18 mouse cellular contexts compared by ENCODE assay signal in the genomic region with DNA sequence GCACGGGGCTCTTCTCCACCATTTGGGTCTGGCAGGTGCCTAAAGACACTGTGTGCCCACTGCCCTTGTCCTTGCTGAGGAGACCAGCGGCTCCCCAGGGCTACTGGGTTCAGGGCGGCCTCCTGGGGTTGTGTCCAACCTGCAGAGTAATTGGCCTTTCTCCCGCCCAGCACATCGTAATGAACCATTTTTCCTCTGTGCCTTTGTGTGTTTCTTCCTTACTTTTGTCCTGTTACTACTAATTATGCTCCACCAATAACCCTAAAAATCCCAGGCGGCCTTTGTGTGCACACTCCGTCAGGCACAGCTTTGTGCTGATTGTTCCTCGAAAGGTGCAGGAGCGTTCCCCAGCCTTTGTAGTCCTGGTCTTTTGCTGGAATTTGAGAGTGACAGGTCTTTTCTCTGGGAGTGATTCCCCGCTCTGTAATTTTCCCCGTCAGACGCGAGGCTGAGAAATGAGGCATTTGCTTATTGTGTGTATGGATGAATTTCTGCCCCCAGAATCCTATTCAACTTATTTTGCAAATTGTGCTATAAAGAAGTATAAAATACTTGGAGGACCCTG.
A peak's percentile ranks its signal among the peaks of the same experiment; 100 is the strongest.
DNase-seq lines count a peak whose midpoint lies in the region; ATAC-seq lines count a peak whose summit lies in the region.
"Had no signal": no experiment of that assay in that cellular context is flagged by ENCODE, and none has a peak within 500 bp of the region (broad histone marks: within the 10 kb centered on the region; RNA-seq: fewer than 3 reads in every experiment).

No protein-coding gene starts in this region.

- H3K4me3 ChIP-seq in forebrain, embryonic 12.5 days (replicated peaks): 0 out of 2 replicates have a peak overlapping the region, but pooled peaks have one; percentile 1
- H3K4me3 ChIP-seq in hindbrain, embryonic 10.5 days: peak overlapping the region; percentile 11
- H3K4me3 ChIP-seq in midbrain, embryonic 11.5 days (ENCODE audit: low read depth, low read length): no peak overlapping the region
- H3K4me3 ChIP-seq in neural tube, embryonic 15.5 days (replicated peaks): no peak overlapping the region
- H3K4me3 ChIP-seq: erythroblast, embryonic 14.5 days; kidney, embryonic 15.5 days had no signal

- peaks cover 92% of the 10 kb centered on the region for H3K4me1 ChIP-seq in forebrain, embryonic 12.5 days
- peaks cover 78% of the 10 kb centered on the region for H3K4me1 ChIP-seq in hindbrain, embryonic 10.5 days (replicated peaks)
- peaks cover 62% of the 10 kb centered on the region for H3K4me1 ChIP-seq in midbrain, embryonic 11.5 days (ENCODE audit: control insufficient read depth, insufficient read depth, low read length)
- peaks cover 46% of the 10 kb centered on the region for H3K4me1 ChIP-seq in neural tube, embryonic 15.5 days

- H3K36me3 ChIP-seq in forebrain, embryonic 12.5 days (replicated peaks): no peaks in the 10 kb centered on the region; the same call in 1 of the 2 replicates
- H3K36me3 ChIP-seq in hindbrain, embryonic 10.5 days: peaks cover 69% of the 10 kb centered on the region
- peaks cover 9% of the 10 kb centered on the region; the same call in 1 of the 2 replicates for H3K36me3 ChIP-seq in midbrain, embryonic 11.5 days (ENCODE audit: control insufficient read depth, insufficient read depth, low read length)
- H3K36me3 ChIP-seq in neural tube, embryonic 15.5 days: no peaks in the 10 kb centered on the region
- H3K36me3 ChIP-seq: G1E; kidney, embryonic 15.5 days had no signal

- peak; percentile 31 for DNase-seq in hindbrain, embryonic 10.5 days (ENCODE audit: low spot score)
- DNase-seq in midbrain, embryonic 11.5 days (ENCODE audit: low spot score, missing footprints): no peak
- DNase-seq in left cerebral cortex, postnatal 4 days: no peak
- DNase-seq in kidney, adult 8-10 months: no peak
- DNase-seq: adrenal gland, postnatal 10 days; cerebellum, adult 9-11 months; heart, adult 18-20 months; liver; lung, adult 18-20 months; lung, postnatal 4 days; right cerebral cortex, postnatal 4 days; thymus, adult 2 months had no signal

- H3K9me3 ChIP-seq in forebrain, embryonic 12.5 days: no peaks in the 10 kb centered on the region
- H3K9me3 ChIP-seq in hindbrain, embryonic 10.5 days: no peaks in the 10 kb centered on the region
- H3K9me3 ChIP-seq in midbrain, embryonic 11.5 days (ENCODE audit: control insufficient read depth, low read length): no peaks in the 10 kb centered on the region
- H3K9me3 ChIP-seq in neural tube, embryonic 15.5 days (replicated peaks): no peaks in the 10 kb centered on the region
- H3K9me3 ChIP-seq: kidney, embryonic 15.5 days had no signal

- peak overlapping the region; percentile 22; the same call in 1 of the 2 replicates for H3K9ac ChIP-seq in forebrain, embryonic 12.5 days
- peak overlapping the region; percentile 56 for H3K9ac ChIP-seq in midbrain, embryonic 11.5 days (ENCODE audit: low read length)
- no peak overlapping the region for H3K9ac ChIP-seq in neural tube, embryonic 15.5 days (replicated peaks)
- H3K9ac ChIP-seq: kidney, embryonic 15.5 days had no signal

- peak overlapping the region; percentile 34 for H3K4me2 ChIP-seq in forebrain, embryonic 12.5 days
- H3K4me2 ChIP-seq in midbrain, embryonic 11.5 days: peak overlapping the region; percentile 26; the same call in 1 of the 2 replicates
- no peak overlapping the region for H3K4me2 ChIP-seq in neural tube, embryonic 15.5 days
- H3K4me2 ChIP-seq: kidney, embryonic 15.5 days had no signal

- H3K27me3 ChIP-seq in forebrain, embryonic 12.5 days: peaks cover 20% of the 10 kb centered on the region
- H3K27me3 ChIP-seq in hindbrain, embryonic 10.5 days (ENCODE audit: insufficient read depth, poor library complexity, severe bottlenecking): 0 out of 2 replicates have a peak, but pooled peaks cover 4% of the 10 kb centered on the region
- no peaks in the 10 kb centered on the region for H3K27me3 ChIP-seq in midbrain, embryonic 11.5 days (ENCODE audit: control insufficient read depth, insufficient read depth, low read length)
- no peaks in the 10 kb centered on the region for H3K27me3 ChIP-seq in neural tube, embryonic 15.5 days (replicated peaks)

- peak; percentile 12; the same call in 1 of the 2 replicates for ATAC-seq in forebrain, embryonic 12.5 days (ENCODE audit: low FRiP score)
- no peak for ATAC-seq in midbrain, embryonic 11.5 days (ENCODE audit: low FRiP score)
- ATAC-seq in neural tube, embryonic 15.5 days (ENCODE audit: low FRiP score): no peak
- ATAC-seq in activated CD4-positive, CD25-positive, alpha-beta regulatory T cell, adult 4 months: no peak

- H3K27ac ChIP-seq in forebrain, embryonic 12.5 days: peak overlapping the region; percentile 92
- peak overlapping the region; percentile 91 for H3K27ac ChIP-seq in hindbrain, embryonic 10.5 days
- peak overlapping the region; percentile 97 for H3K27ac ChIP-seq in midbrain, embryonic 11.5 days (ENCODE audit: low read depth, low read length)
- H3K27ac ChIP-seq in neural tube, embryonic 15.5 days (replicated peaks): 0 out of 2 replicates have a peak overlapping the region, but pooled peaks have one; percentile 9
- H3K27ac ChIP-seq: kidney, embryonic 15.5 days had no signal

- WGBS in forebrain, embryonic 12.5 days: 9% methylated on average over 13 of the region's 13 CpGs
- WGBS in hindbrain, embryonic 10.5 days: 36% methylated on average over 13 of the region's 13 CpGs
- WGBS in midbrain, embryonic 11.5 days: 23% methylated on average over 13 of the region's 13 CpGs
- 25% methylated on average over 13 of the region's 13 CpGs for WGBS in neural tube, embryonic 15.5 days

- intact Hi-C loops in left cerebral cortex, postnatal 4 days (cut with DNase I): no loop called here

Comparison
In these comparisons a context has a peak if more than half of its experiments do, and no peak if none do; other contexts are left out.
1. H3K27ac ChIP-seq: peak in every context shown above with its lines; median percentile 97 in midbrain, embryonic 11.5 days; 92 in forebrain, embryonic 12.5 days; 91 in hindbrain, embryonic 10.5 days; 9 in neural tube, embryonic 15.5 days.
2. H3K4me3 ChIP-seq: peak in forebrain, embryonic 12.5 days (single experiment) and hindbrain, embryonic 10.5 days (single experiment); none in midbrain, embryonic 11.5 days (single experiment) and neural tube, embryonic 15.5 days (single experiment).